Mouse (Mus musculus) bone marrow, adult 2 months (tissue): ENCODE data around the gene Itsn1.

ENCODE experiments used
- CTCF ChIP-seq: fragments of 200-500 bp; IDR thresholded peaks from 2 replicates; pipeline ENCODE4 v1.5.1; 2011; ENCODE audit warnings: low read length, control low read depth; ENCODE audit not compliant: control insufficient read depth, insufficient read depth
- POLR2A ChIP-seq: fragments of 200-500 bp; IDR thresholded peaks from 2 replicates; pipeline ENCODE4 v1.6.1; 2011; ENCODE audit warnings: low read depth, mild to moderate bottlenecking, control low read depth, low read length, borderline replicate concordance; ENCODE audit not compliant: control insufficient read depth

GRCm38 (mm10) chr16:91888368-91888767, 159.3 kb downstream of the Itsn1 start:
- TF ChIP-seq POLR2A (no peak), CTCF (no peak)
